Mouse (Mus musculus) right cerebral cortex, postnatal 10 days (tissue): ENCODE results near the gene Ralgapa1.
A peak's percentile ranks its signal among the peaks of the same experiment; 100 is the strongest.
"Not testable (repeated sequence)": the region's sequence is repeated elsewhere in the genome, so short reads cannot be mapped to it uniquely, and the experiment has no call there.

ENCODE experiments used
- DNase-seq, 2 experiments: peaks; one replicate each; pipeline ENCODE4 v3.0.0; 2021; ENCODE audit warnings: low spot score in 2 of 2

Gene Ralgapa1

DNA sequence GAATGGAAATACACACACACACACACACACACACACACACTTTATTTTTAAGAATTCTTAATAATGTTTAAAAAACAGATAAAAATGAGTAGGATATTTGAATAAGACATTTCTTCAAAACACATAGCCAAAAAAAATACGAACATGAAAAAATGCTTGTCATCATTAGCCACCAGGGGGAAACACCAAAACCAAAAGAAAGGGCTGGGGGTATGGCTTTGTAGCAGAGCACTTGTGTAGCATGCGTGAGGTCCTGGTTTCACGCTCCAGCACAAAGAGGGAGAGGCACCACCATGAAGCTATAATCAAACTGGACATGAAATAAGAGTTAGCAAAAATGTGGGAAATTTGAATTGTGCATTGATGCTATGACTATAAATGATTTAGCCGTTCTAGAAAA is 19.8 kb downstream of the Ralgapa1 start:
- DNase-seq: no peak

GRCm38 (mm10) chr12:55800144-55800543 is 20.8 kb downstream of the Ralgapa1 start:
- no peak for DNase-seq

- no peak for DNase-seq
Measured at GRCm38 (mm10) chr12:55798745-55799144, 22.2 kb downstream of the Ralgapa1 start.

DNA sequence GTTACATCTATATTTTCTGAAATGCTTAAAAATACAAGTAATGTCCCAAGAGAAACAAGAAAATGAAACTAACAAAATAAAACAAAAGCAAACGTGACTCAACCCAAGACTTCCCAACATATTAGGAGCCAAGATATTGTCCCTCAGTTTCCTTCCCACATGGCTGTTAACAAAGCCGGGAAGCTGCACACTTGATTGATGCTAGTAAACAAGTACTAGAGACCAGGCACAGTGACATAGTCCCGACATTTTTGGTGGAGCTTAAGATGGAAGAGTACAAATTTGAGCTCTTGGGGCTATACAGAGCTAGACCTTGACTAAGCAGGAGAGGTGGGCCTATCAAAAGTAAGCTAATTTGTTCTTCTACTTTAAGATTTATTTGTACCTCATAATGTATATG is 23.9 kb downstream of the Ralgapa1 start:
- DNase-seq: no peak

- DNase-seq: not testable (repeated sequence)
Measured at GRCm38 (mm10) chr12:55794485-55794884, 26.5 kb downstream of the Ralgapa1 start.

- no peak for DNase-seq
Measured at GRCm38 (mm10) chr12:55785252-55785651, 35.7 kb downstream of the Ralgapa1 start.

- DNase-seq: no peak
Measured at GRCm38 (mm10) chr12:55782662-55783061, 38.3 kb downstream of the Ralgapa1 start.

DNA sequence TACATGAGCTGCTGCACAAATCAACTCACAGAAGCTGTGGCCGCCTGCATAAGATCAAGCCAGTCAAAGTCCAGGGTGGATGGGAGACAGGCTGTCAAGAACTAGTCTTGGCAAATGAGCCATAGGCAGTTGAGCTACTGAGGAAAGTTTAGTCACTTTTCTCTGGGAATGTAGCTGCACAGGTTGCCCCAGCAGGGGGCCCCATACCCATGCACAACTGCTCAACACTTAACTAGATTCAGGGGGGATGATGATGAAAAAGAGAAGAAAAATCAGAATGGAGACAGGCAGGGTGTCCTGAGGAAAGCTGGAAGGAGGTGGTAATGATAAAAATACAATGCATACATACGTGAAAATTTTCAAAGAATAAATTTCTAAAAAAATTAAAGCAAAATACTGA is 42.7 kb downstream of the Ralgapa1 start:
- peak in 1 of 2 experiments; percentile 30 for DNase-seq

DNA sequence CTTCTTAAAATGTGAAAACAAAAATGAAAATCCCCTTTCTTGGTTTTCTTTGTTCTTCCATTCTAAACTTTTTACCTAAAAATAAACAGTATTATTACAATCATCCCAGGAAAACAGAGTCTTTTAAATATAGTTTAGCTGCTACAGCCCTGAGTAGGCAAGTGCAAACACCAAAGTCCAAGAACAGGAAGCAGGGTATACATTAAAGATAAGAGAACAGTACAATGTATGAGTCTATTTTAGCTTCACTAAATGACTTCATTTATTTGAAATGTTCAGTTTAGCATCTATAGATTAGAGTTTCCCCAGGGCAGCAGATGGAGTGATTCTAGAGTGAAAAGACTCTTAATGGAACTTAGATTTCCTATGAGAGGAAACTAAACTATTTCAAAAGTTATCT is 43.6 kb downstream of the Ralgapa1 start:
- DNase-seq: no peak

GRCm38 (mm10) chr12:55774316-55774715 is 46.7 kb downstream of the Ralgapa1 start:
- no peak for DNase-seq

DNA sequence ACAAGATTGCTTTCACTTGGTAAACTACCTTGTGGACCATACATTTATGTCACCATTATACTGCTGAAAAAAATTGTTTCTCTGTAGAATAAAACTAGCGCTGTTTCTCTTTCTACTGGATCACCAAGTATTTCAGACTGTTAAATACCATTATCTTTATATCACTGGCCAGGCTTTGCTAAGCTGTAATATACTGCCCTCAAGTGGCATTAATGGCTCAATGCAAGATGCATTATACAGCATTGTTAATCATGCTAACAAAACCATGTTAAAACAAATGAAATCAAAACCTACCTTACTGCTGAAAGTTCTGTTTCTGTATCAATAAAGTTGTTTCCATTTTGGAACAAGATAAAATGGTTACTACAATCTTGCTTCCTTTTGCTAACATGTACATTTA is 100.6 kb downstream of the Ralgapa1 start:
- no peak for DNase-seq

- DNase-seq: no peak
Measured at GRCm38 (mm10) chr12:55705881-55706280, 115.1 kb downstream of the Ralgapa1 start.

- peak; percentile 25 to 38 for DNase-seq
Measured at GRCm38 (mm10) chr12:55666699-55667098, 154.3 kb downstream of the Ralgapa1 start.

GRCm38 (mm10) chr12:55663194-55663593 is 157.8 kb downstream of the Ralgapa1 start:
- DNase-seq: not testable (repeated sequence)

DNA sequence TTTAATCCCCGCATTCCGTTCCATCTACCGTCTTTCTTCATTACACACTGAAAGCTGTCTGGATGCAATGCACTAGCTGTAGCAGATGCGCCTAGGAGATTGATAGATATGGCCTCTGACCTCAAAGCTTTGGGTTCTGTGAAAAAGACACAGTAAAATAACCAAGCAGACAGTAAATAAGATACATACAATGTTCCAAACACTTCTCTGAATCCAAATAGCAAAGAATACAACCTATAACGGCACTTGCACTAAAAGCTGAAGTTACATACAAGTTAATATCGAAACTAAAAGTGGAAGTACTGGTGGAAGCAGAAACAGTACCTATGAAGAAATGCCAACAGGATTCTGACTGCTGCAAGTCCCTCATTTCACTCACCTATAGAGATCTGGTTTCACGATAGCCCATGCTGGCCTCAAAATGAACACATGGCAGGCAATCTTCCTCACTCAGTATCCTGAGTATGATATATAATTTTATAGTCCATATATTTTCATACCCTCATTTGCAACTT is 172.9 kb downstream of the Ralgapa1 start:
- no peak for DNase-seq

DNA sequence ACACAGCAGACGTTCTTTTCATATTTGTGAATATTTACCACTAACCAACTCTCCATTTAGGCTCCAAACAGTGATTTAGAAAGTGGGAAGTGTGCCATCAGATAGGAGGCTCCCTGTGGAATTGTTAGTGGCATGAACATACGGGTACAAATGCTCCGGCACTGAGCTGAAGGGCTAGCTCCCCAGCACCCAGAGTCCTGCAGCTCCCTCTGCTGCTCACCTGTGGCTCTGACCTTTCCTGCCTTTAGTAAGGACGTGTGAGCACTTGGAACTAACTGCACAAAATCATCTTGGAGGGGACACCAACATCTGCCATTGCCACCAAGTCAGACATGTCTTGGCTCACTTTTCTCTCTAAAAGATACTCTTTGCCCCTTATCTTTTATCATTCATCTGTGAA is 194.3 kb downstream of the Ralgapa1 start:
- DNase-seq: no peak

DNA sequence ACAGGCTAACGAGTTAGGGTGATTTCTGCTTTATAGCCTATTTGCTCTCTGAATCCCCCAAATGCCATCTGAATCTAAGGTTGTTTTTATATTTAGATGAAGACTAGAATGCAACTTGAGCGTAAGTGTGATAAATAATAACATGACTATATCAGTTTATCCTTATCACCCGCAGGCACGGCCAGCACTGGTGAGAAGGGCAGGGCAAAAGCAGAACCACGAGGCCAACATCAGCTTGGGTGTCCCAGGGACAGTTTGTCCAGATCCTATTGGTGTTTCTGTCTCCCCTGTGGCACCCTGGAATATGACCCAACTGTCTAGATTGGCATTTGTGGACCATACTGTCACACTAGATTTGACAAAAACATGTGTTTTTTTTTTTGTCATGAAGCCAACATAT is 197.7 kb downstream of the Ralgapa1 start:
- no peak for DNase-seq

- DNase-seq: peak; percentile 58 to 65
Measured at GRCm38 (mm10) chr12:55622615-55623245, 198.2 kb downstream of the Ralgapa1 start.

DNA sequence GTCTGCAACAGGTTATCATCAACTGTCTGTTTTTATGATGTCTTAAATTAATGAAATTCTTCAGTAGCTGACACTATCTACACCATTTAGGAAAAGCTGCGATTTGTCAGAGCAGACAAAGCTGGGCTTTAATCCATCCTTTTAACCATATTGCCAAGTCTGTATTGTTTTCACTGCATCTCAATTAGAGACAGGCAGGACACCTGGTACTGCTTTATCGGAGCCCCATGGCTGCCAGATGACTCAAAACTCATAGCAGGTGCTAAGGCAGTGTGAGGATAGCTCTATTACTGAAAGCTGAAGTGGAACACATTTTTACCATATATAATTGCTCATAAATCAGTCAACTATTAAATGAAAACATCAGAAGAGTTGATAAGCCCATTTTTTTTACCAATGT is 200.6 kb downstream of the Ralgapa1 start:
- no peak for DNase-seq

GRCm38 (mm10) chr12:55610812-55611211 is 210.2 kb downstream of the Ralgapa1 start:
- DNase-seq: no peak

DNA sequence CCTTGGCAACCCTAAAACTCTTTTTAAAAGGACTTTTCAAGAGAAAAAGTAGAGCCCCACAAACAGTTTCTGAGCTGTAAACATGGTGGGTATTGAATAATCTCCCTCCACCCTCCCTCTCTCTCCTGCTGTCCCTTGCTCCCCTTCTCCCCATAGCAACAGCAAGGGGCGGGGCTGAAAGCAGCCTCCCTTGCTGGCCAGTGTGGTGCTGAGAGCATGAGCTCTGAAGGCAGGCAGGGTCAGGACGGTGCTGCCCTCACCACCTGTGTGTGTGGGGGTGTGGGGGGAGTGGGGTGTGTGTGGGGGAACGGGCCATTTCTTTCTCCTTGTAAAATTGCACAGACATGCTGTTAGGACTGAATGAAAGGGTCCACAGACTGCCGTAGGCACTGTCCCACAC is 213.1 kb downstream of the Ralgapa1 start:
- no peak for DNase-seq

- DNase-seq: no peak
Measured at GRCm38 (mm10) chr12:55604411-55604810, 216.6 kb downstream of the Ralgapa1 start.

DNA sequence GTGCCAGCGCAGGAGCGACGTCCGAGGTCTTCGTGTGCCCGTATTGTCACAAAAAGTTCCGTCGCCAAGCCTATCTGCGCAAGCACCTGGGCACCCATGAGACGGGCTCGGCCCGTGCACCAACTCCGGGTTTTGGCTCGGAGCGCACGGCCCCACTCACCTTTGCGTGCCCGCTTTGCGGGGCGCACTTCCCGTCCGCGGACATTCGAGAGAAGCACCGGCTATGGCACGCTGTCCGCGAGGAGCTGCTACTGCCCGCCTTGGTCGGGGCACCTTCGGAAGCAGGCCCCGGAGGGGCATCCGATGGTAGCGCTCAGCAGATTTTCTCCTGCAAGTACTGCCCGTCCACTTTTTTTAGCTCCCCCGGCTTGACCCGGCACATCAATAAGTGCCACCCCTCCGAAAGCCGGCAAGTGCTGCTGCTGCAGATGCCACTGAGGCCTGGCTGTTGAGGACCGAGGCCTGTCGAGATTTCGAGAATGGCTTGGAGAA is 220.4 kb downstream of the Ralgapa1 start:
- peak in 1 of 2 experiments; percentile 34 for DNase-seq
